Mouse (Mus musculus) lung, postnatal 0 days (tissue): ENCODE measurements around the gene Rnf20. TPM values are rescaled to one million over a fixed set of nuclear protein-coding genes. Genes with fewer than 3 reads are reported as not detected.
"Not testable (repeated sequence)": the region's sequence is repeated elsewhere in the genome, so short reads cannot be mapped to it uniquely, and the experiment has no call there.

Experiments
- ATAC-seq: fragments of 200-750 bp; cut with Nextera tagmentation; 2 replicates; pipeline ENCODE4 v1.8.0; 2017; ENCODE audit warnings: moderate library complexity
- DNase-seq: peaks from one replicate; pipeline ENCODE4 v3.0.0-alpha.2; 2016; ENCODE audit warnings: low spot score
- H3K27ac ChIP-seq: fragments of 300-500 bp; sonication (generic); 2 replicates; pipeline ENCODE4 v1.5.1; 2014; ENCODE audit warnings: antibody characterized with exemption, mild to moderate bottlenecking, low read length, mixed read lengths
- H3K27me3 ChIP-seq: fragments of 300-500 bp; sonication (generic); replicated peaks from 2 replicates; pipeline ENCODE4 v1.6.1; 2014; ENCODE audit warnings: low read length, mixed read lengths; ENCODE audit not compliant: insufficient read depth
- H3K36me3 ChIP-seq: fragments of 300-500 bp; sonication (generic); 2 replicates; pipeline ENCODE4 v1.6.1; 2014; ENCODE audit warnings: low read length, mixed read lengths; ENCODE audit not compliant: insufficient read depth
- H3K4me1 ChIP-seq: fragments of 300-500 bp; sonication (generic); 2 replicates; pipeline ENCODE4 v1.6.1; 2014; ENCODE audit warnings: antibody characterized with exemption, low read depth, low read length, mixed read lengths; ENCODE audit not compliant: insufficient read depth
- H3K4me2 ChIP-seq: fragments of 300-500 bp; sonication (generic); replicated peaks from 2 replicates; pipeline ENCODE4 v1.6.1; 2014; ENCODE audit warnings: low read depth, mild to moderate bottlenecking, low read length, moderate library complexity, mixed read lengths
- H3K4me3 ChIP-seq: fragments of 300-500 bp; sonication (generic); 2 replicates; pipeline ENCODE4 v1.5.1; 2014; ENCODE audit warnings: low read depth, low read length
- H3K9ac ChIP-seq: fragments of 300-500 bp; sonication (generic); replicated peaks from 2 replicates; pipeline ENCODE4 v1.6.1; 2014; ENCODE audit warnings: low read depth, mild to moderate bottlenecking
- H3K9me3 ChIP-seq: fragments of 300-500 bp; sonication (generic); 2 replicates; pipeline ENCODE4 v1.6.1; 2016; ENCODE audit warnings: low read length, mixed read lengths
- CTCF ChIP-seq: IDR thresholded peaks from 2 replicates; pipeline ENCODE4 v1.5.1; 2016; ENCODE audit warnings: antibody characterized with exemption, mild to moderate bottlenecking
- EP300 ChIP-seq: IDR thresholded peaks from 2 replicates; pipeline ENCODE4 v1.6.1; 2016; ENCODE audit warnings: antibody characterized with exemption, mild to moderate bottlenecking, control low read depth
- WGBS: fragments of 180-500 bp; shearing (Covaris S2); extraction: QIAGEN DNeasy Blood & Tissue Kit; methylation state at CpG from one replicate; pipeline ENCODE4 v1.1.7; 2014; 5-methylcytosine and 5-hydroxymethylcytosine counted together
- polyA plus RNA-seq: library from polyadenylated mRNA; unstranded; fragments of >200 nt; fragmentation: Nextera tagmentation; extraction: Ambion mirVana; gene quantifications from 2 replicates; pipeline ENCODE4 v1.2.1, GENCODE M21; 2015

Rnf20 gene
- polyA plus RNA-seq, 1 experiment from 2014 or later = 32.6 TPM

DNA sequence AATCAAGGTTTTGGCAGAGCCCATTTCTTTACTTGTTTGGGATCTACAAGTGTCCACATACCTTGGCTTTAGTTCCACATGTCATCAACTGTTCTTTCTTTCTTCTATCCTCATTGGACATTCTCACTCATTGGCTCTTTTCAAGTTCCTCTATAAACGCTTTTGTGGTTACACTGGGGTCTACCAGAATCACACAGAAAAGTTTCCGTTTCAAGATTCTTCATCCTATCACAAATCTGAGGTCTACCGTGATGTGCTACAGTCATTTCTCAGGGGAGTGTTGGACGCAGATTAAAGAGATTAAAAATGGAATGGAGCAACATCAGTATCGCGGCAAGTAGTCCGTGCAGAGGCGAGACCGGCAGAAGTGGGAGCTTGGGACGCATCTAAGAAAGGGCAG lies 14.9 kb upstream of the Rnf20 start:
- ATAC-seq = no peak
- H3K9me3 ChIP-seq = no peaks in the 10 kb centered on the region
- H3K36me3 ChIP-seq = no peaks in the 10 kb centered on the region
- no peaks in the 10 kb centered on the region for H3K27me3 ChIP-seq
- 89% methylated on average over 10 of the region's 10 CpGs for whole genome bisulfite sequencing
- H3K27ac ChIP-seq = no peak overlapping the region
- no peak overlapping the region for H3K4me3 ChIP-seq
- no peaks in the 10 kb centered on the region for H3K4me1 ChIP-seq
- H3K4me2 ChIP-seq = no peak overlapping the region
- DNase-seq = no peak
- TF ChIP-seq EP300 (no peak), CTCF (no peak)
- H3K9ac ChIP-seq = no peak overlapping the region

DNA sequence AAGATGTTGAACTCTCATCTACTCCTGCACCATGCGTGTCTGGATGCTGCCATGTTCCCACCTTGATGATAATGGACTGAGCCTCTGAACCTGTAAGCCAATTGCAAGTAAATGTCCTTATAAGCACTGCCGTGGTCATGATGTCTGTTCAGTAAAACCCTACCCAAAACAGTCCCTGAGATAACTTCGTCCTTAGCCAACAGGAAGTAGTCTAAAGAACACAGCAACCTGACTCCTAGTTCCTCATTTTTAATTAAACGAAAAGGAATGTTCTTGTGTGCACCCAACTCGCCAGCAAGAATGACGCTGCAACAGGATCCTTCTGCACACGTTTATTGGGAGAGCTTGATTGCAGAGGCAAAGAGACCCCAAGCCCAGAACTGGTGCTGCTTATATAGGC lies 11.9 kb upstream of the Rnf20 start:
- not testable (repeated sequence) for H3K9me3 ChIP-seq, H3K36me3 ChIP-seq, H3K9ac ChIP-seq, H3K4me2 ChIP-seq, H3K27me3 ChIP-seq, H3K4me1 ChIP-seq, H3K4me3 ChIP-seq, ATAC-seq, H3K27ac ChIP-seq, DNase-seq
- 81% methylated on average over 7 of the region's 7 CpGs for WGBS

DNA sequence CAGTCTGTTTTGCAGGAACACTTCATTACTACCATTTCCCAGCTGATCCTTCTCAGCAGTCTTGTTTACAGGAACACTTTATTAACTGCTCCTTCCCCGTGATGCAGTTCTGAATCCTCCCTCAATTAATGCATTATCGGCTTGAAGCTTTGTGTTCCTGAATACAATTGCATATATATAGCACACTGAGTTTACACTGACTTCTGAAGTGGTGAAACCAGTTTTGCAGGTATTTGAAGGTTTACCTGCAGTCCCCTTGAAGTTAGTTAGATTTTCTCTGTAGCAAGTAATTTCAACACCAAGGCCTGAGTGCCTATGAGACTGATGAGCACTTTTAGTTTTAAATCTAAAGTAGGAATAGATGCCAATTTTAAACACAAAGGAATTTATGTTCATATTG lies 9.5 kb upstream of the Rnf20 start:
- no peaks in the 10 kb centered on the region for H3K4me1 ChIP-seq
- H3K27me3 ChIP-seq = no peaks in the 10 kb centered on the region
- H3K36me3 ChIP-seq = no peaks in the 10 kb centered on the region
- 40% methylated on average over 2 of the region's 2 CpGs for WGBS
- DNase-seq (peak; percentile 85), ATAC-seq (peak; percentile 79)
- no peaks in the 10 kb centered on the region for H3K9me3 ChIP-seq
- H3K4me2 ChIP-seq = no peak overlapping the region; the same call in 1 of the 2 replicates
- H3K27ac ChIP-seq = no peak overlapping the region
- H3K9ac ChIP-seq = no peak overlapping the region
- H3K4me3 ChIP-seq = peak overlapping the region; percentile 16; the same call in 1 of the 2 replicates
- TF ChIP-seq EP300 = peak; percentile 65; the same call in 1 of the 2 replicates
- no peak for TF ChIP-seq CTCF

DNA sequence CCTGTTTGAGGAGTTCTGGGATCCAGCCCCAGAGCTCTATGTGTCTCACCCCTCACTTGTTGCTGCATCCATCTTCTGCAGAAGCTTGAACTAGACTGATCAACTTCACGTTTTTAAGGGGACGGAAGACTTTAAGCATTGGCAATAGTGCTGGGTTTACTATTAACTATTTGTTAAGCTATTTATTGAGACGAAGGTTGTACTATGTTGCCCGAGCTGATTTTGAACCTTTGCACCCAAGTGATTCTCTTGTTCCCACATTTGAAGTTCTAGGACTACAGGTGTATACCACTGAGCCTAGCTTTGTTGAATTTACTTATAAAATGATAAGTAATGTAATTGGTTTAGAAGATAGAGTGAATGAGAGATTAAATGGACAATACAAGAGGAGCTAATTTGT lies 7.9 kb upstream of the Rnf20 start:
- no peaks in the 10 kb centered on the region for H3K9me3 ChIP-seq
- 82% methylated on average over 4 of the region's 4 CpGs for WGBS
- DNase-seq = no peak
- no peaks in the 10 kb centered on the region for H3K27me3 ChIP-seq
- H3K9ac ChIP-seq = no peak overlapping the region
- H3K27ac ChIP-seq = no peak overlapping the region
- ATAC-seq = no peak
- TF ChIP-seq EP300 = no peak
- TF ChIP-seq CTCF = no peak
- no peak overlapping the region for H3K4me3 ChIP-seq
- H3K4me1 ChIP-seq = no peaks in the 10 kb centered on the region
- no peaks in the 10 kb centered on the region for H3K36me3 ChIP-seq
- no peak overlapping the region for H3K4me2 ChIP-seq

DNA sequence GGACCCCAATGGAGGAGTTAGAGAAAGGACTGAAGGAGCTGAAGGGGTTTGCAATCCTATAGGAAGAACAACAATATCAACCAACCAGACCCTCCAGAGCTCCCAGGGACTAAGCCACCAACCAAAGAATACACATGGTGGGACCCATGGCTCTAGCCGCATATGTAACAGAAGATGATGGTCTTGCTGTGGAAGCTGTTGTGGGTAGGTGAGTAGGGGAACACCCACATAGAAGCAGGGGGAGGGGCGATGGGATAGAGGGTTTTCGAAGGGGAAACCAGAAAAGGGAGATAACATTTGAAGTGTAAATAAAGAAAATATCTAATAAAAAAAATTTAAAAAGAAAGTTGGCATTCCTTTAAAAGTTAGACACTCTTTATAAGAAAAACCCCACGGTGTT lies 6.8 kb upstream of the Rnf20 start:
- H3K4me2 ChIP-seq, H3K9ac ChIP-seq: not testable (repeated sequence)
- 57% methylated on average over 4 of the region's 4 CpGs for WGBS

DNA sequence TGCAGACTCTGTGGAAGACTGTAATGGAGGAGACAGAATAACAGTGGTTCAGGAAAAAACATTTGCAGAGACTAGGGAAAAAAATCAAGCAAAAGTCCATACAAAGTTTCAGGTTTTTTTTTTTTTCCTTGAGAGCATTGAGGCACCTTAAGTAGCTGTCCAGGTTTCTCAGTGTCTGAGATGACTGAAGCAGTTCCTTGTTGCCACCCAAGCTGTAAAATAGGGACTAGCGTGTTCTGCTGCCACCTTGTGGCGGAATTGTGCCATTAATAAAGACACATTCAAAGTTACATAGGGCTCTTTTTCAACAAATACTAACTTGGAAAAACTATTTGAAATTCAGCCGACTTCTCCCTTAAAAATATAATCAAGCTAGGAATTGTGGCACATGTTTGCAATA lies 4.8 kb upstream of the Rnf20 start:
- H3K36me3 ChIP-seq = no peaks in the 10 kb centered on the region
- DNase-seq = peak; percentile 85
- 2% methylated on average over 3 of the region's 3 CpGs for WGBS

More for the DNA sequence above, 6.8 kb upstream of the Rnf20 start:
- H3K36me3 ChIP-seq, H3K4me3 ChIP-seq, H3K4me1 ChIP-seq, H3K9me3 ChIP-seq, ATAC-seq, H3K27ac ChIP-seq, DNase-seq, H3K27me3 ChIP-seq: not testable (repeated sequence)

DNA sequence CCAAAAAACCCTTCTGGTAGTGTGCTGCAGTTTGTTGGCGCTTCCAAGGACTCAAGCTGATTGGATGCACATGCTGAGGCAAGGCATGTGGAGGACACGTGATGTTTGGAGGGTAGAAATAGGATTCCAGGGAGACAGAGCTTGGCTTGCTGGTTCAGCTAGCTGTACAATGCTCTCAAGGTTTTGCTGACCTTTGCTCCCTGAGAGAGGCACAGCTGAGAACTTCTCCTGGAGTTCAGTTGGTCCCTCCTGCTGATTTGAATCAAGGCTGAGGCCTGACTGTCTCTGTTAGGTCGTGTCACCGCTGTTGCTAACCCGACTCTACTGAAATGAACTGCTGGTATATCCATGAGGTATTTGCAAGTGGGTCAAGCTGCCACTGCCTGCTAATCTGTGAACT lies 2.9 kb upstream of the Rnf20 start:
- ATAC-seq = no peak
- no peak overlapping the region for H3K9ac ChIP-seq
- no peaks in the 10 kb centered on the region for H3K27me3 ChIP-seq
- DNase-seq = no peak
- H3K27ac ChIP-seq = no peak overlapping the region
- H3K4me2 ChIP-seq = no peak overlapping the region
- H3K9me3 ChIP-seq = no peaks in the 10 kb centered on the region
- no peaks in the 10 kb centered on the region for H3K4me1 ChIP-seq
- no peak overlapping the region for H3K4me3 ChIP-seq
- TF ChIP-seq CTCF (no peak), EP300 (no peak)
- no peaks in the 10 kb centered on the region for H3K36me3 ChIP-seq
- WGBS = 75% methylated on average over 5 of the region's 5 CpGs

More for the DNA sequence above, 4.8 kb upstream of the Rnf20 start:
- Histone ChIP-seq H3K9ac (no peak overlapping the region), H3K4me3 (no peak overlapping the region), H3K9me3 (no peaks in the 10 kb centered on the region), H3K4me2 (no peak overlapping the region), H3K27ac (no peak overlapping the region), H3K27me3 (no peaks in the 10 kb centered on the region), H3K4me1 (no peaks in the 10 kb centered on the region)
- TF ChIP-seq CTCF (peak; percentile 88), EP300 (no peak)
- ATAC-seq = no peak
